Mouse (Mus musculus) ES-E14 (cell line): Measurements from ENCODE around the gene Prss8.

Experiments
- HCFC1 ChIP-seq: IDR thresholded peaks from 2 replicates; pipeline ENCODE4 v1.6.1; 2012; ENCODE audit warnings: low read length, inconsistent platforms, borderline replicate concordance; ENCODE audit not compliant: insufficient read depth
- ZC3H11A ChIP-seq: IDR thresholded peaks from 2 replicates; pipeline ENCODE4 v1.6.1; 2012; ENCODE audit warnings: low read depth, mild to moderate bottlenecking, inconsistent platforms, low read length, borderline replicate concordance

DNA sequence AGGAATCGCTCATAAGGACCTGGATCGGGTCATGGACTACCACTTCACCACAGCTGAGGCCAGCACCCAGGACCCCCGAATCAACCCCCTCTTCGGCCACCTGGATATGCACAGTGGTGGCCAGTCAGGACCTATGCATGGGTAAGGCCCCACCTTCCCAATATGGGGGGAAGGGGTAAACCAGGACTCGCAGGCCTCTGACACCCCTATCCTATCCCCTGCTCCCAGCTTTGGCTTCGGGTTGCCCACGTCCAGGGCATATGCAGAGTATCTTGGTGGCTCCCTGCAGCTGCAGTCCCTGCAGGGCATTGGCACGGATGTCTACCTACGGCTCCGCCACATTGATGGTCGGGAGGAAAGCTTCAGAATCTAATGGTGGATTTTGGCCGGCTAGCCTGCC is 22.0 kb downstream of the Prss8 start:
- TF ChIP-seq HCFC1: no peak
- TF ChIP-seq ZC3H11A: no peak
